Mouse (Mus musculus) lung, postnatal 25 days (tissue): ENCODE results near the gene Rnf167.

ENCODE experiments used
- DNase-seq: peaks from one replicate; pipeline ENCODE4 v3.0.0; 2022; ENCODE audit warnings: low spot score

The Rnf167 gene

DNA sequence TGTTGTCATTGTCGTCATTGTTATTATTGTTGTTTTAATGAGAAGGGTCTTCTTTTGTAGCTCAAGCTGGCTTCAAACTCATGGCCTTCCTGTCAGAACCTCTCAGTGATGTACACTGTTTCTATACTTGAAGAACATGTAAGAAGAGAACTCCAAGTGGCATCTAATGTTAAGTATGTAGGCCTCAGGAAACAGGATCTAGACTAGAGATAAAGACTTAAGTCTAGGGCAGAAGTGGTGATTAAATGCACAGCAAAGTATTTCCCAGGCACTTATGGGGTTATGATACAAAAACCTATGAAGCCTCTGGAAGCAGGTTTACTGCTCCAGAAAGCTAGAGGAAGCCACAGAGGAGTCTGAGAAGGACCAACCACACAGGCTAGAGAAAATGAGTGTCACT is 8.7 kb upstream of the Rnf167 start:
- DNase-seq, result no peak

DNA sequence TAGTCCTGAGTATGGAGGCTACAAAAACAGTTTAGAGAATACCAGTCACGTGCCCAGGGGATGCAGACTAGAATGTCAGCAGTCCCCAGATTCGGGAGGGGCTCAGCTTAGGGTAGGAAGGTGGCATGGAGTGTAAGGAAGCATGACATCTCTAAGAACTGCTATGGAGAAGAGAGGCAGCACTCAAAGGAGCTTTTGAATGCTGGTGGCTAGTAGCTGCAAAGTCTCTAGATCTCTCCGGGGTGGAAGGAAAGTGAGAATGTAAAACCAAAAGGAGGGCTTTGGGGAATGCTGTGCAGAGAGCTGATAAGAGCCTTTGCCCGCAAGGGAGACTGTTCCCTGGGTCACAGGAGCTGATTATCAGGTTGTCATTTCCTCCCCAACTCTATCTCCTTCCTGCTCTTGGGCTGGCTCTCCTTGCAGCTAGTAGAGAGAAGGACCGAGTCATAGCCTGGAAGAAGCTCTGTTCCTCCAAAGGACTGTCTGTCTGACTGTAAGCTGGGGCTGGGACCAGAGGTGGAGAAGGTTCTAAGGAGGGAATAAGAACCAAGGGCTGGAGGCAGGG is 8.2 kb upstream of the Rnf167 start, which contains the start of gene Gp1ba:
TSS of gene Gp1ba (plus strand) at position 409 of the 565 bp plus-strand sequence.
- DNase-seq, result no peak

- no peak for DNase-seq
Measured at GRCm38 (mm10) chr11:70639976-70640375, 7.1 kb upstream of the Rnf167 start.

DNA sequence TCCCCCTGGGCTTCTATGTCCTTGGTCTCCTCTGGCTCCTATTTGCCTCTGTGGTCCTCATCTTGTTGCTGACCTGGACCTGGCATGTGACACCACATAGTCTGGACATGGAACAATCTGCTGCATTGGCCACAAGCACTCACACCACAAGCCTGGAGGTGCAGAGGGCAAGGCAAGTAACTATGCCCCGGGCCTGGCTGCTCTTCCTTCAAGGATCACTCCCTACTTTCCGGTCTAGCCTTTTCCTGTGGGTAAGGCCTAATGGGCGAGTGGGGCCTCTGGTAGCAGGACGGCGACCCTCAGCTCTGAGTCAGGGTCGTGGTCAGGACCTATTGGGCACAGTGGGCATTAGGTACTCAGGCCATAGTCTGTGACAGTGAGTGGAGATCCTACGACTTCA is 5.8 kb upstream of the Rnf167 start:
- DNase-seq, result no peak

GRCm38 (mm10) chr11:70643051-70643450 is 4.0 kb upstream of the Rnf167 start:
- no peak for DNase-seq

DNA sequence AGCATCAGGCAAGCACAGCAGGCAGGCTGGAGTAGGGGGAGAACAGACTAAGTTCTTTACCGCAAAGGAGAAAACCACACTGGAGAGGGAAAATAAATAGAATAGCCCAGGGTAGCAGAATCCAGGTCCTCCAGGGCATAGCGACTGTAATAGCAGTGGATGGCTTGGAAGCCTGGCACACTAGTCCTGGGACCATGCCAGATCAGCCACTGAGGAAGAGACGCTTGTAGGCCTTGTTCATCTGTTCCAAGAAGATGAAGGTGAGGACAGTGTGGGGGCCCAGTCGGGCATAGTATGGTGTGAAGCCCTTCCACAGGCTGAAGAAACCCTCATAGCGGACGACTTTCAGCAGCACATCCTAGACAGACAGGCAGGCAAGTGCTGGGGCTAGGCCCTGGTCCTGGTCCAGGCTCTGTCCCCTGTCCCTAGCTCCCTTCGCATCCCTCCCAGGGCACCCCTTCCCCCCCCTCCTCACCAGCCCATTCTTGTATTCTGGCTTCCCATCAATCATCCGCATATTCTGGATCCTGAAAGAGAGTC is 2.4 kb upstream of the Rnf167 start:
- no peak for DNase-seq

DNA sequence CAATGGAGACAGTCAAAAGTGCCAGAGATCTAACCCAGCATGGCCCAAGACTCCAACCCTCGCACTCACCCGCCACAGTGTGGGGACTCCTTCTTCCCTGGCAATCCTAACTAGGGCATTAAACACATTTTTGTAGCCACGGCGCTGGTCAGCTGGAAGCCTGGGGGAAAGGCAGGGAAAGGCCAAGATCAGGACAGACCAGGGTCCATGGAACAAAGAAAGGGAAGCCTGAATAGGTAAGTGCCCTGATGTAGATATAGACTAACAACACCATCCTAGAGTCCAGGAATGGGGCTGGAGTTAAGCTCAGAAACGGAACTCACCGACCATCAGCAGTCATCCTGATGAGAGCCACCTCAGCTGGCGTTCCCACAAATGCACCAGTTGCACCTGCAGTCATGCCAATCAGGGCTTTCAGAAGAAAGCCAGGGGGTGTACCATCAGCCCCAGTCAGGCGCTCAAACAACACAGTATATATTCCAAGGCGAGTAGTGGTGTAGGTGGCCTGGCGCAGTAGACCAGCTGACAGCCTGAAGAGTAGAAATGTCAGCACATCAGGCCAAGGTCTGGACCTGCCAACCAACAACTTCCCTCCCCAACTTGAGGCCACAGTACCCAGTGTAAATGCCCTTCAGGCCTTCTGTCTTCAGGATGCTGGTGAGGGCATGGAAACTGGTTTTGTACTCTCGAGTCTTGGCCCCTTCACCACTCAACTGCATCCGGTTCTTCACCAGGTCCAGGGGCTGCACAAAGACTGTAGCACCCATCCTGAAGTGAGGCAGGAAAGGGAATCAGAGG is 1.4 kb upstream of the Rnf167 start:
- DNase-seq, result no peak

GRCm38 (mm10) chr11:70646259-70646555 is 828 bp upstream of the Rnf167 start:
- DNase-seq, result no peak

GRCm38 (mm10) chr11:70647716-70648420 is 833 bp downstream of the Rnf167 start:
- no peak for DNase-seq

GRCm38 (mm10) chr11:70648512-70648911 is 1.5 kb downstream of the Rnf167 start:
- DNase-seq, result no peak

GRCm38 (mm10) chr11:70649185-70649734 is 2.2 kb downstream of the Rnf167 start:
- DNase-seq, result no peak

GRCm38 (mm10) chr11:70650322-70651175 is 3.5 kb downstream of the Rnf167 start:
- DNase-seq, result no peak

GRCm38 (mm10) chr11:70651391-70651790 is 4.4 kb downstream of the Rnf167 start:
- no peak for DNase-seq

GRCm38 (mm10) chr11:70652029-70652883 is 5.2 kb downstream of the Rnf167 start:
- DNase-seq, result no peak

- peak; percentile 55 for DNase-seq
Measured at GRCm38 (mm10) chr11:70652884-70653344, 5.9 kb downstream of the Rnf167 start.

DNA sequence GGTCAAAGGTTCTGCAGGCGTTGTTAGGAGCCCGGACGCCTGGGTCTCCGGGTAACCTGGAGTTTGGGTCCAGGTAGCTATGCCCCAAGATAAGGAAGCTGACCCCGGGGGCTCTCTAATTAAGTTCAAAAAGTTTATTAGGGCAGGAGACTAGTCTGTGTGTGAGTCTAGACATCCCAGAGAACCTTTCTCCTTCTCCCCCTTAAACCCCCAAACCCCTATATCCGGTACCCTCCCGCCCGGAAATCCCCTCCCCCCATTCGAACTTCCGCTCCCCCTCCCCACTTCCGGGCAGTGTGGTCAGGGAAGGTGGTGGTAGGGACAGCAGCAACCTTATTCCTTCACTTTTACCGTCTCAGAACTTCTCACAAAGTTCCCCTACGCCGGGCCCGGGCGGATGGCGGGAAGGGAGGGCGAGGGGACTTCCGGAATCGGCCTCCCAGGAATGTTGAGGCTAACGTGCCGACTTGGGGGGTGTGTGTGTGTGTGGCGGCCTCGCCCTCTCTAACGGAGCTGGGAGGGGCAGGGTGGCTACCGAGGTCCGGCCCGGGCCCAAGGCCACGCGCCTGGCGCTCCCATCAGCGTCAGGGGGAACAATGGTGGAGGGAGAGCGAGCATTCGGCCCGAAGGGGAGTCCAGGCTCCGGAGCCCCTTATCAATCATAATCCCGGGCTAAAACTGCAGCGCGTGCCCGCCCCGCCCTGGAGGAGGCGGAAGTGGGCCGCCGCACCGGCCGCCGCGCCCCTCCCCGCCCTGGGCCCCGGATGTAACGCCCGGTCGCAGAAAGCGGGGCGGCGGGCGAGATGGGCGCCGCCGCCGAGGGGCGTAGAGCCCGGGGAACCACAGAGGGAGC is 6.5 kb downstream of the Rnf167 start:
- DNase-seq, result peak; percentile 64

DNA sequence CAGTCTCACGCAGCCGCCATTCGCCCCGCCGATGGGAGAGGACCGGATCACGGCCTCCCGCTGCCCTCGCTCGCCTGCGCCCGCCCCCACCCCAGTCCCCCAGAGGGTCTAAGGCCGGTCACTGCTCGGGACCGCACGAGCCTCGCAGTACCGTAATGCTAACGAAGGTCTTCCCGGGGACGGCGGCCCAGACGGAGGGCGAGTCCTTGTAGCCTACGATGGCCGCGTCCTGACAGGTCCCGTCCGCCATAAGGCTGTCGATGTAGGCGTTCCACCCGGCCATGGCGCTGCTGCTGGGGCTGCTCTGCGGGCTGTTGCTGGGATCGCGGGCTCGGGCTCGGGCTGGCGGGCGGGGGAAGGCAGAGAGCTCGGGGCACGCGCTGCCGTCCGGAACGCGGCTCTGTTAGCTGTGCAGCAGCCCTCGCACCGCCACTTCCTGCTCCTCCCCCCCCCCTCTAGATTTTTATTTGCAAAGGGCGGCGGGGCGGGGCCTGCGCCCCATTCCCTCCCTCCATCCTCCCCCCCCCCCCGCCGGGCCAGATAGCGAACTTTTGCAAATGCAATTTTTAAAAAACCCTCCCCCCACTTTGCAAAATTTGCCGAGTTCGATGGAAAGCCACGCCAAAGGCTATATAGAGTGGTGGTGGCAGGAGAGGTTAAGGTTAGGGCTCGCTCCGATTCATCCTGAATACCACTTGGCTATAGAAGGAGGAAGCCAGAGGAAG is 7.3 kb downstream of the Rnf167 start, which contains the start of gene Pfn1:
TSS of gene Pfn1 (minus strand) at position 447 of the 725 bp plus-strand sequence.
- peak; percentile 59 for DNase-seq

DNA sequence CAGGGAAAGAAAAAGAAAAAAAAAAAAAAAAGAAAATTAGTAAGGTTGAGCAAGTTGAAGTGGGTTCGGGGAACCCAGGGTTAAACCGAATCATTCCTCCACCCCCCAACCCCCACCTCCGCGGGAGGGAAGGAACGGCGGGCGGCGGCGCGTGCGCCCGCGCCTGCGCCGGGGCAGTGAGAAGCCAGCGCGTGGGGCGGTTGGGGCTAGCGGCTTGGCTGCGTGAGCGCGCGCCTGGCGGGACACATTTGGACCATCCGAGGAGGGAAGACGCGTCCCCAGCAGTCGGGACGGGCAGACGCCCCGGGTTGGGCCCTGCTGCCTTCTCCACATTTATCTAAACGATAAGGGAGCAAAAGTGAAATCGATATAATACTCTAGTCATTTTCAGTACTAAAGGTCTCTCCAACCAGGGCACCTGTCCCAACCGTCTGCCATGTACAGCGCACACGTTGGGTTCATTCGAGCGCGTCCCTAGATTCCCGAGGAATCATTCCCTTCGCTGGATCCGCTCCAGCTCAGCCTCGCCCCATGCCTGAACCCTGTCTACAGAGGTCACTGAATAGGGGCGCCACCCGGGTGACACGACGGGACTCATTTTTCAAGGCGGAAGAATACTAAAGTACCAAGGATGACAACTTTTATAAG is 8.0 kb downstream of the Rnf167 start:
- DNase-seq, result peak; percentile 78
